Mouse (Mus musculus): Measurements from ENCODE around the gene Sftpd. TPM values are rescaled to one million over a fixed set of nuclear protein-coding genes. Genes with fewer than 3 reads are reported as not detected.

Gene Sftpd
- polyA plus RNA-seq, 1 experiment: not detected

DNA sequence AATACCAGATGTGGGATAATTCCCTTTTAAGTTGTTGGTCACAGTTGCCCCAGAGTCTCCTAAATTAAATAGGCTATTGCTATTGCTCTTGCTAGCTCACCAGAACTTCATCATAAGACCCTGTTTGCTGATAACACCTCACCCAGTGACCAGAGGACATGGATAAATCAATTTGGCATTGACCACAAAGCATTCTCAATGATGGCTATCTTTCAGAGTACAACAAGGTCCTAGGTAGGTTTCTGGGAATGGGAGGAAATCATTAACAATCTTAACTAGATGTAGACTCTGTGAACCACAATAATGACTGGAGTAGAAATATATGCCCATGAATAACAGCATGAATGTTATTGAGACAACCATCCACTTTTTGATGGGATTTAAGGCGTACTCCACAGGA, 44.3 kb downstream of the Sftpd start:
- Histone ChIP-seq H3K27ac (ENCODE audit: insufficient read depth, low read depth, low read length) (no peak overlapping the region), H3K27me3 (ENCODE audit: control insufficient read depth, insufficient read depth, low read length) (no peaks in the 10 kb centered on the region), H3K4me3 (ENCODE audit: low read depth, low read length) (no peak overlapping the region), H3K36me3 (ENCODE audit: control insufficient read depth, insufficient read depth, low read length) (no peaks in the 10 kb centered on the region), H3K4me1 (ENCODE audit: control insufficient read depth, insufficient read depth, insufficient read length, low read length) (no peaks in the 10 kb centered on the region)
- 84% methylated on average over 1 of the region's 1 CpGs for WGBS
- TF ChIP-seq POLR2A (IDR thresholded peaks at IDR 0.05; ENCODE audit: low read depth, low read length) (no peak), CTCF (IDR thresholded peaks at IDR 0.05; ENCODE audit: extremely low read depth, insufficient read length, insufficient replicate concordance, low read depth, low read length) (no peak)

DNA sequence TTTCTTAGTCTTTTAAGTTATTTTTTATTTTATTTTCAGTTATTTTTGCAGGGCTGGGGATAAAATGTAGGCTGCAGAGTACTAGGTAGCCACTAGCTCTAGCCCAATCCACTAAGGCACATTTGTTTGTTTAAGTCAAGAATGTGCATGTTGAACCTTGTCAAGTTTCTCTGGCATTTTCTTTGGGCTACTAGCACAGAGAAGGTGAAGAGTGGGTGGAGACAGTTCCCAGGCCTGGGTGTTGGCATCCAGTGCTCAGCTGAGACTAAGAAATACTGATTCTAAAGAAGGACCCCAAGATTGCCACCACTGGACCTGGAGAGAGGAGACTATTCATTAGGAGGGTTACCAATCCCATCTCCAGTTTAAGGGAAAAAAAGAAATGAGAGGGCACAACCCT, 47.9 kb downstream of the Sftpd start:
- Histone ChIP-seq H3K27me3 (ENCODE audit: control insufficient read depth, insufficient read depth, low read length) (no peaks in the 10 kb centered on the region), H3K4me3 (ENCODE audit: low read depth, low read length) (no peak overlapping the region), H3K27ac (ENCODE audit: insufficient read depth, low read depth, low read length) (no peak overlapping the region), H3K36me3 (ENCODE audit: control insufficient read depth, insufficient read depth, low read length) (no peaks in the 10 kb centered on the region), H3K4me1 (ENCODE audit: control insufficient read depth, insufficient read depth, insufficient read length, low read length) (no peaks in the 10 kb centered on the region)
- no peak for TF ChIP-seq POLR2A (IDR thresholded peaks at IDR 0.05; ENCODE audit: low read depth, low read length)

DNA sequence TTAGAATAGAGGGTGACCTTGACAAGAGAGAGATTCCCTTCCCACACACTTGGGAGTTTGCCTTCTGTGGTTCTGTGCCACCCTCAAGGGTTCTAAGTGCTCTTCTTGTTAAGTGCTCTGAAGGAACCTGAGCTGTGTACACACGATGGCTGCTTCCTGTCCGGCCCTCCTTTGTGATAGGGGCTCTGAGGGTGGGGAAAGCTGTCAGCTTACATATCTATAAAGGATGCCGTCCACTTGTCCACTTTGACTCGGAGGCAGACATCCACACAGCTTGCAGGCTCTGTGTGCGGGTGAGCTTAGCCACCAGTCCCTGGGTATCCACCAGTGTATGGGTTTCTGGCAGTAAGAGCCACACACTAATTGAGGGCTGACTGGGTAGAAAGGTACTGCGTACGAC, 53.4 kb downstream of the Sftpd start, which contains the start of gene Sftpa1:
Gene Sftpa1 (plus strand): TSS at position 243 of the 400 bp plus-strand sequence.
- no peak for TF ChIP-seq POLR2A (IDR thresholded peaks at IDR 0.05; ENCODE audit: low read depth, low read length)
- TF ChIP-seq CTCF (IDR thresholded peaks at IDR 0.05; ENCODE audit: extremely low read depth, insufficient read length, insufficient replicate concordance, low read depth, low read length): no peak
- Histone ChIP-seq H3K36me3 (ENCODE audit: control insufficient read depth, insufficient read depth, low read length) (no peaks in the 10 kb centered on the region), H3K27ac (ENCODE audit: insufficient read depth, low read depth, low read length) (no peak within 1 kb of the TSS), H3K4me1 (ENCODE audit: control insufficient read depth, insufficient read depth, insufficient read length, low read length) (no peaks in the 10 kb centered on the region), H3K4me3 (ENCODE audit: low read depth, low read length) (no peak within 1 kb of the TSS), H3K27me3 (ENCODE audit: control insufficient read depth, insufficient read depth, low read length) (no peaks in the 10 kb centered on the region)
- whole genome bisulfite sequencing: 74% methylated on average over 7 of the region's 7 CpGs

DNA sequence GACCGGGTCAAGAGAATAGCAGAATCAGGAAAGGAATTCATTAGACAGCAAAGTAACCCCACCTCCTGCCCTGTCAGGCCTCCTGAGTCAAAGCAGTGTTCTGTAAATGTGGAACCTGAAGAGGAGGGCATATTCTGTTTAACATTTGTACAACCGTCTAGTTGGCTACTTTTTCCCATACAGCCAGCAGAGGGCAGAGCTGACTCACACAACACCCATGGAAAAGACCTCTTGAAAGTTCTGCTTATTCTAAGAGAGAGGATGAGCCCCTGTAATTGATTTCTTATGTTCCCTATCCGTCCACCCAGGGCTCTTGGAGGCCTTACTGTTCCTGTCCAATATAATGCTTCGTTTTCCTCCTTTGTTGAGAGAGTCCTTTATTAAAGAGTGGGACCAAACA, 57.0 kb downstream of the Sftpd start:
- Histone ChIP-seq H3K27me3 (ENCODE audit: control insufficient read depth, insufficient read depth, low read length) (no peaks in the 10 kb centered on the region), H3K4me3 (ENCODE audit: low read depth, low read length) (no peak overlapping the region), H3K36me3 (ENCODE audit: control insufficient read depth, insufficient read depth, low read length) (no peaks in the 10 kb centered on the region), H3K27ac (ENCODE audit: insufficient read depth, low read depth, low read length) (no peak overlapping the region), H3K4me1 (ENCODE audit: control insufficient read depth, insufficient read depth, insufficient read length, low read length) (no peaks in the 10 kb centered on the region)
- WGBS: 15% methylated on average over 4 of the region's 4 CpGs
- no peak for TF ChIP-seq POLR2A (IDR thresholded peaks at IDR 0.05; ENCODE audit: low read depth, low read length)
- TF ChIP-seq CTCF (IDR thresholded peaks at IDR 0.05; ENCODE audit: extremely low read depth, insufficient read length, insufficient replicate concordance, low read depth, low read length): no peak

DNA sequence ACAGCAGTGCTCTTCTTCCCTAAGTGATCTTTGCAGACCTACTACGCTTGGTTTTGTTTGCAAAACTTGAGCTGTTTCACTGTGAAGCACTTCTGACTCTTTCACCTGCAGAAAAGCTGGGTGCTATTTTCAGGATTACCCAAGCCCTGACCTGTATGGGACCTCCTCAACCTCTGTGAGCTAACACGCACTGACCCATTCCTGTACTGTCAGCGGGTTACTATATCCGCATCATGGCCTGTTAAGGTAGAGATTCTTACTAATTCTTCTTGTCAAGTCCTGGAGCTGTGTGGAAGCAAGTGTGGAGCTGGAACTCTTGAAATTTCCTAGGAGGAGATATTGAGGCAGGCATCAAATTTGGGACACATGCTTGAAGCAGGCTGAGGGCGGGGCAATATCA, 60.3 kb downstream of the Sftpd start:
- TF ChIP-seq POLR2A (IDR thresholded peaks at IDR 0.05; ENCODE audit: low read depth, low read length) (no peak), CTCF (IDR thresholded peaks at IDR 0.05; ENCODE audit: extremely low read depth, insufficient read length, insufficient replicate concordance, low read depth, low read length) (no peak)

More for the DNA sequence above, 60.3 kb downstream of the Sftpd start:
- no peaks in the 10 kb centered on the region for H3K36me3 ChIP-seq (ENCODE audit: control insufficient read depth, insufficient read depth, low read length)
- no peak overlapping the region for H3K27ac ChIP-seq (ENCODE audit: insufficient read depth, low read depth, low read length)
- WGBS: 82% methylated on average over 5 of the region's 5 CpGs
- no peaks in the 10 kb centered on the region for H3K4me1 ChIP-seq (ENCODE audit: control insufficient read depth, insufficient read depth, insufficient read length, low read length)
- H3K4me3 ChIP-seq (ENCODE audit: low read depth, low read length): no peak overlapping the region
- H3K27me3 ChIP-seq (ENCODE audit: control insufficient read depth, insufficient read depth, low read length): no peaks in the 10 kb centered on the region

Other genes with a start within 250 kb of the Sftpd start
- 18.4 and 38.2 TPM in 2 replicates for gene Tspan14, start 218.3 kb downstream of the Sftpd start, polyA plus RNA-seq (2012; rRNA removed)
- 16.7 and 29.9 TPM in 2 replicates for gene Fam213a, start 171.4 kb downstream of the Sftpd start, polyA plus RNA-seq (2012; rRNA removed)
- not detected in 2 replicates for gene Dydc2, start 115.9 kb downstream of the Sftpd start, polyA plus RNA-seq (2012; rRNA removed)
- gene Dydc1, start 112.2 kb downstream of the Sftpd start, polyA plus RNA-seq (2012; rRNA removed): not detected in 2 replicates
- gene Mat1a, start 80.1 kb downstream of the Sftpd start, polyA plus RNA-seq (2012; rRNA removed): 2.5 TPM in 1 of 2 replicates, not detected in the other
- not detected in 2 replicates for gene Sftpa1, start 53.4 kb downstream of the Sftpd start, polyA plus RNA-seq (2012; rRNA removed)
- gene Mbl1, start 33.7 kb downstream of the Sftpd start, polyA plus RNA-seq (2012; rRNA removed): not detected in 2 replicates
- gene Gm2832, start 93.7 kb upstream of the Sftpd start, polyA plus RNA-seq (2012; rRNA removed): not detected in 2 replicates
- gene Gm5798, start 163.5 kb upstream of the Sftpd start, polyA plus RNA-seq (2012; rRNA removed): not detected in 2 replicates
- not detected in 2 replicates for gene Gm7945, start 201.2 kb upstream of the Sftpd start, polyA plus RNA-seq (2012; rRNA removed)
- gene Gm6482, start 223.1 kb upstream of the Sftpd start, polyA plus RNA-seq (2012; rRNA removed): not detected in 2 replicates

Data from small intestine, adult 2 months (tissue).